Mouse (Mus musculus): Measurements from ENCODE around the gene Gtpbp6. TPM values are rescaled to one million over a fixed set of nuclear protein-coding genes. Genes with fewer than 3 reads are reported as not detected.
A peak's percentile ranks its signal among the peaks of the same experiment; 100 is the strongest.
"Not testable (repeated sequence)": the region's sequence is repeated elsewhere in the genome, so short reads cannot be mapped to it uniquely, and the experiment has no call there.

Gene Gtpbp6
- 10 to 100 TPM; 77.3 to 85.6 TPM for total RNA-seq (2021)
- long read RNA-seq, experiment 1, transcript Gtpbp6-201 (10 exons, 1,617 nt): minor isoform, 8 of 78 reads
- long read RNA-seq, experiment 1, transcript Gtpbp6-202 (7 exons, 1,481 nt): major isoform, 12 of 78 reads
- long read RNA-seq, experiment 1, partial matches to known transcripts: 15 of 78 reads
- long read RNA-seq, experiment 1, other reads (novel, unspliced or antisense): 43 of 78 reads
- long read RNA-seq, experiment 2, transcript Gtpbp6-202 (7 exons, 1,481 nt): minor isoform, 8 of 76 reads
- long read RNA-seq, experiment 2, transcript Gtpbp6-201 (10 exons, 1,617 nt): major isoform, 11 of 76 reads
- long read RNA-seq, experiment 2, partial matches to known transcripts: 10 of 76 reads
- long read RNA-seq, experiment 2, other reads (novel, unspliced or antisense): 47 of 76 reads

- no peak for TF ChIP-seq CTCF (conservative IDR thresholded peaks at IDR 0.05)
- peak within 1 kb of the TSS; percentile 74 for H3K4me3 ChIP-seq
- DNase-seq (ENCODE audit: low spot score in 2 of 2): peak; percentile 92 to 97
- H3K27ac ChIP-seq: peak within 1 kb of the TSS; percentile 99
Observed at GRCm38 (mm10) chr5:110107581-110108304, at the start of gene Gtpbp6. TSS of gene Gtpbp6 (minus strand) at chr5:110108197.

GRCm38 (mm10) chr5:110143007-110143406 lies 35.0 kb upstream of the Gtpbp6 start:
- TF ChIP-seq CTCF (conservative IDR thresholded peaks at IDR 0.05): peak; percentile 66
- Histone ChIP-seq H3K27ac (no peak overlapping the region), H3K4me3 (no peak overlapping the region)
- DNase-seq (ENCODE audit: low spot score in 2 of 2): no peak

GRCm38 (mm10) chr5:110142309-110142708 lies 34.3 kb upstream of the Gtpbp6 start:
- H3K27ac ChIP-seq: no peak overlapping the region
- no peak for TF ChIP-seq CTCF (conservative IDR thresholded peaks at IDR 0.05)
- H3K4me3 ChIP-seq: no peak overlapping the region
- no peak for DNase-seq (ENCODE audit: low spot score in 2 of 2)

- DNase-seq (ENCODE audit: low spot score in 2 of 2): no peak
- TF ChIP-seq CTCF (conservative IDR thresholded peaks at IDR 0.05): no peak
- Histone ChIP-seq H3K27ac (no peak overlapping the region), H3K4me3 (no peak overlapping the region)
Observed at GRCm38 (mm10) chr5:110140424-110140823, 32.4 kb upstream of the Gtpbp6 start.

- H3K4me3 ChIP-seq: no peak overlapping the region
- no peak for TF ChIP-seq CTCF (conservative IDR thresholded peaks at IDR 0.05)
- H3K27ac ChIP-seq: no peak overlapping the region
- DNase-seq (ENCODE audit: low spot score in 2 of 2): no peak
Observed at GRCm38 (mm10) chr5:110139325-110139724, 31.3 kb upstream of the Gtpbp6 start.

- Histone ChIP-seq H3K27ac (no peak overlapping the region), H3K4me3 (no peak overlapping the region)
- no peak for DNase-seq (ENCODE audit: low spot score in 2 of 2)
- TF ChIP-seq CTCF (conservative IDR thresholded peaks at IDR 0.05): no peak
Observed at GRCm38 (mm10) chr5:110137816-110138215, 29.8 kb upstream of the Gtpbp6 start.

- no peak for TF ChIP-seq CTCF (conservative IDR thresholded peaks at IDR 0.05)
Observed at GRCm38 (mm10) chr5:110136087-110136464, 28.1 kb upstream of the Gtpbp6 start.

GRCm38 (mm10) chr5:110135293-110136086 lies 27.5 kb upstream of the Gtpbp6 start, which contains the start of gene Chfr:
TSS of gene Chfr (plus strand) at chr5:110135842.
- peak; percentile 25 for TF ChIP-seq CTCF (conservative IDR thresholded peaks at IDR 0.05)
- peak; percentile 99 for DNase-seq (ENCODE audit: low spot score in 2 of 2)
- peak within 1 kb of the TSS; percentile 96 for H3K4me3 ChIP-seq
- H3K27ac ChIP-seq: peak within 1 kb of the TSS; percentile 90

More at GRCm38 (mm10) chr5:110136087-110136464, 28.1 kb upstream of the Gtpbp6 start:
- H3K4me3 ChIP-seq: peak overlapping the region; percentile 96
- peak overlapping the region; percentile 90 for H3K27ac ChIP-seq
- no peak for DNase-seq (ENCODE audit: low spot score in 2 of 2)

- H3K4me3 ChIP-seq; DNase-seq (ENCODE audit: low spot score in 2 of 2); H3K27ac ChIP-seq: not testable (repeated sequence)
Observed at GRCm38 (mm10) chr5:110122380-110122779, 14.4 kb upstream of the Gtpbp6 start.

GRCm38 (mm10) chr5:110109991-110110441 lies 2.0 kb upstream of the Gtpbp6 start, which contains the start of gene Zfp605:
TSS of gene Zfp605 (plus strand) at chr5:110110092.
- H3K4me3 ChIP-seq: peak within 1 kb of the TSS; percentile 72
- peak within 1 kb of the TSS; percentile 92 for H3K27ac ChIP-seq
- TF ChIP-seq CTCF (conservative IDR thresholded peaks at IDR 0.05): peak; percentile 20; the same call in 1 of the 2 replicates
- DNase-seq (ENCODE audit: low spot score in 2 of 2): peak; percentile 91 to 93

- DNase-seq (ENCODE audit: low spot score in 2 of 2): no peak
- peak; percentile 62 for TF ChIP-seq CTCF (conservative IDR thresholded peaks at IDR 0.05)
- Histone ChIP-seq H3K4me3 (peak overlapping the region; percentile 74), H3K27ac (peak overlapping the region; percentile 99)
Observed at GRCm38 (mm10) chr5:110108305-110108628, 270 bp upstream of the Gtpbp6 start.

GRCm38 (mm10) chr5:110106901-110107564 lies 964 bp downstream of the Gtpbp6 start:
- no peak for TF ChIP-seq CTCF (conservative IDR thresholded peaks at IDR 0.05)
- peak overlapping the region; percentile 99 for H3K27ac ChIP-seq

More at GRCm38 (mm10) chr5:110106901-110107564, 964 bp downstream of the Gtpbp6 start:
- DNase-seq (ENCODE audit: low spot score in 2 of 2): no peak
- peak overlapping the region; percentile 74 for H3K4me3 ChIP-seq

Data from layer of hippocampus, adult 2 months (tissue).